Mouse (Mus musculus) frontal cortex, postnatal 25 days (tissue): Measurements from ENCODE around the gene Cox8a.

ENCODE experiments used
- DNase-seq, 2 experiments: peaks; one replicate each; pipeline ENCODE4 v3.0.0; 2022; ENCODE audit warnings: low spot score in 2 of 2

Cox8a gene

DNA sequence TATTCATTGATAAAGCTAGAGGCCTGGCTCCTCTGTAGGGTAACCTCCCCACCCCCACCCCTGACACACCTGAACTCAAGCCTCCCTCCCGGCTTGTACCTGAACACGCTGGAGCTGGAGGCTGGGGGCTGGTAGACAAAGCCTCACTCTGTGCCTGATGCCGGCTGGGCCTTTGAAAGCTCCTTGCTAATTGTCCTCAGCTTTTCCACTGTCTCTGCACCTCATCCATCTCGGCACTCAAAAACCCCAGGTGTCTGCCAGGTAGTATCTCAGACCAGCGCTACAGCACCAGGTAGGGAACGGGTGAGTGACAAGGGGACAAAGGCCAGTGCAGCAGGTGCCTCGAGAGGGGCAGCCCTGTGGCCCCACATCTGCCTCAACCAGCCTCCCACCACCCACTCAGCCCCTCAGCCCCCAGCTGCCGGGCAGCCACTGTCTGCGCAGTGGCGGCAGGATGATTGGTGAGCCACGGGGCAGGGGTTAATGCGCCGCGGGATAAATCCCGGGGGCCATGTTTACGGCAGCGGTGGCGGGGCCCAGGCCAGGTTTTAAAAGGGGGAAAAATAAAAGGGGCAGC is 31.6 kb downstream of the Cox8a start:
- no peak for DNase-seq

DNA sequence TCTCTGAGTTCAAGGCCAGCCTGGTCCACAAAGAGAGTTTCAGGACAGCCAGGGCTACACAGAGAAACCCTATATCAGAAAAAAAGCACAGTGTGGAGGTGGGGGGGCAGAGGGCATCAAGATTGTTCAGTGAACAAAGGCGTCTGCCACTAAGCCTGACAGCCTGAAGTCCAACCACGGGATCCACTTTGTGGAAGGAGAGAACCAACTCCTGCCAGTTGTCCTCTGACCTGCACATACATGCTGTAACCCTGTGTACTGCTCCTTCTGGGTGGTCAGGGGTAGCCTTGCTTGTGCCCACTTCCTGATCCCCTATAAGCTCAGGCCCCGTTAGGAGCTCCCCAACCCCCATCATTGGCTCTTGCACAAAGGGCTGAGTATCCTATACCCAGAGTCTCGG is 32.4 kb downstream of the Cox8a start:
- DNase-seq, result no peak

DNA sequence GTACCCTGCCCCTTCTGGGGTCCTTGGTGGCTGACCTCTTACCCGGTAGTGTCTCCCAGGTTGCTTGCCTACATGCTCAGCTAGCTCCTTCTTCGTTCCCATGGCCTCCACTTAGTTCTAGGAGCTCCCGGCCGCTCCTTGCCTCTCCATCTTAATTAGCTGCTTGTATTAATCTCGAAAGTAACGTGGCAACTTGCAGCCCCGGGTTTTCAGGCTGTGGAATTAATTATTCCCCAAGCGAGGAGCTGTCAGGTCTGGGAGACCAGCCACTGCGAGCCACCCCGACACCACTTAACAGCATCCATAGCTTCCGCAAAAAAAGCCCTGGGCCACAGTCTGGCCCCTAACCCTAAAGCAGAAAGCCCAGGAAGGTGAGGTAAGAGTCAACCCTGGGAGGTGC is 34.0 kb downstream of the Cox8a start:
- no peak for DNase-seq

DNA sequence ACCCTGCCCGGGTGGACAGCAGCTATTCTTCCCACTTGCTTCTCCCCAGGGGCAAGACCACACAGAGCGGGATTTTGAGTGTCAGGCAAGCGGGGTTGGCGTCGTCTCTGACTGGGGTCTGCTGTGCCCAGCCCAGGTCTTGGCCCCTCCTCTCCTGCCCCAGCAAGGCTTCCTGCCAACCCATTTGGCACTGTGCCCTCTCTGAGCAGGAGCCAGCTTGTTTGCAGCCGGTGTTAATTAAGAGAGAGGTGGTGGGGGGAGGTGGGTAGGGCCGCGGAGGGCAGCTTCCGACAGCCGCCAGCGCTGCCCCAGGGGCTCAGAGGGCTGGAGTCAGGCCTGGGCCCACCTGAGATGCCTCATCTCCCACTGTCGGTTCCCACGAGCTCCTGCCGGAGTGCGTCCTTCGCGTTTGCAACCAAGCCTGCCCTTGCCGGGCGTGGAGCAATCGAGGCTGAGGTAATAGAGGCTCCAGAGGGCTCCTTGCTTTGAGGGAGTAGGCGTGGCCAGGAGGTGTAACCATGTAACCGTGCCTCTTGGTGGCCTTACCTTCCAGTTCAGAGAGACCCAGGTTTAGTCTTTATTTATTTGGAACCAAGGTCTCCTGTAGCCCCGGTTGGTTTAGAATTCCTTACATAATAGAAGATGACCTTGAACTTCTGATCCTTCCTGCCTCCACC is 35.0 kb downstream of the Cox8a start:
- DNase-seq, result peak; percentile 44 to 60

DNA sequence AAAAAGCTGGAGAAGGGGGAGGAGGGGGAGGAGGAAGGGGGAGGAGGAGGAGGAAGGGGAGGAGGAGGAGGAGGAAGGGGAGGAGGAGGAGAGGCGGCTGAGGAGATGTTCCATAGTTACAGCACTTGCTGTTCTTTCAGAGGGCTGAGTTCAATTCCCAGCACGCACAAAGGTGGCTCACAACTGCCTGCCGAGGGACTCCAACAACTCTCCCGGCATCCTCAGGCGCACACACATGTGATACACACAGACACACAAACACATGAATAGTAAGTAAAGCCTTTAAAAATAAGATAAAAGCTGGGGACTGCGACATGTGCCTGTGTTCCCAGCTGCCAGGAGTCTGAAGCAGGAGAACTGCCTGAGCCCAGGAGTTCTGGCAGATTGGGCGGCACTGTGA is 35.9 kb downstream of the Cox8a start:
- no peak for DNase-seq

DNA sequence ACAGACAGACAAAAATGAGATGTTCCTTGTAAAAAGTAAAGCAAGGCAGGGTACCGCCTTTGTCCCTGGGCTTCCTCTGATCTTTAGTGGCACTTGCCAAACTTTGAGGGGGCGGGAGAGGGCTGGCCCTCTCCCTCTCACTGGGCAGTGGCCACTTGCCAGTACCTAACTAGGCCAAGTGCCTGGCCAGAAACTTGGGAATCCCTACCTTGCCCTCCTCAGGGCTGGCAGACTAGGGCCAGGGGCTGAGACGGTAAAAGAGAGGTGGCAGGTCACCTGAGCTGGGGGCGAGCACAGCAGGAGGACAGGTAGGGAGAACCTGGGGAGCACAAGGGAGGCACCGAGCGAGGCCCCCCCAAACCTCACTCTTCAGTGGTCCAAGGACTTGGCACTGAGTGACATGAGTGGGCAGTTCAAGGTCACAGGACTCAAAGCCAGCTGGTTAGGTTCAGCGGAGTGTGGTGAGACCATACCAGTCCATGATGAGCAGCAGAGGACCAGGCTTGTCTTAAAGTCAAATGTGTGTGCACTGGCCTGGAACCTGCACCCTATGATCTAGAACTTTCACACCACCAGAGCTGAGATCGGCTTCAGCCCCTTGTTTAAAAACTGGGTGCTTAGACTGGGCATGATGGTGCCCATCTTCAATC is 36.5 kb downstream of the Cox8a start:
- DNase-seq, result no peak

DNA sequence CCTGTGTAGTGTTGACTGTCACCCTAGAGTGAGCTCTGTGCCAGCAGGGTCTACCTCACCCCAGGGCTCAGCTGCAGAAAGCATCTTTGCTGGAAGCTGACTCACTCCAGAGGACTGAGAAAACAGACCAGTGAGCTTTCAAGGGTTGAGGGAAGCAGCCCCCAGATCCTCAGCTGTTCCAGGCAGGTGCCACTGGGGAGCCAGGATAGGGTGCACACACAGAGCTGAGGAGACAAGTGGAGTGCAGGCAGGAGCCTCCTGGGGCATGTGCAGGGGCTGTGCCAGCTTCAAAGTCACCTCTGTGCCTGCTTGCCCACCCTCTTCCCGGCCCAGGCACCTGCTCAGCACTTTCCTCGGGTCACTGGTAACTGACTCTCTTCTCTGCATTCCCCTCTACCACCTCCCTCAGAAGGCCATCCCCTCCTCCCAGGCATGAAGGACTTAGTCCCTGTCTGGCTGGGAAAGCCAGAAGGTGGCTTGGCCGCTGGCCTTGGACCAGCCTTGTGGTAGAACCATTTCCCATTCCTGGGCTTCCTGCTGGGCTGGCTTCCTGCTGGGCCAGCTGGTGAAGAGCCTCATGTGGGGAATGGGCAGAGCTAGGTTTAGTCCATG is 38.5 kb downstream of the Cox8a start:
- no peak for DNase-seq

DNA sequence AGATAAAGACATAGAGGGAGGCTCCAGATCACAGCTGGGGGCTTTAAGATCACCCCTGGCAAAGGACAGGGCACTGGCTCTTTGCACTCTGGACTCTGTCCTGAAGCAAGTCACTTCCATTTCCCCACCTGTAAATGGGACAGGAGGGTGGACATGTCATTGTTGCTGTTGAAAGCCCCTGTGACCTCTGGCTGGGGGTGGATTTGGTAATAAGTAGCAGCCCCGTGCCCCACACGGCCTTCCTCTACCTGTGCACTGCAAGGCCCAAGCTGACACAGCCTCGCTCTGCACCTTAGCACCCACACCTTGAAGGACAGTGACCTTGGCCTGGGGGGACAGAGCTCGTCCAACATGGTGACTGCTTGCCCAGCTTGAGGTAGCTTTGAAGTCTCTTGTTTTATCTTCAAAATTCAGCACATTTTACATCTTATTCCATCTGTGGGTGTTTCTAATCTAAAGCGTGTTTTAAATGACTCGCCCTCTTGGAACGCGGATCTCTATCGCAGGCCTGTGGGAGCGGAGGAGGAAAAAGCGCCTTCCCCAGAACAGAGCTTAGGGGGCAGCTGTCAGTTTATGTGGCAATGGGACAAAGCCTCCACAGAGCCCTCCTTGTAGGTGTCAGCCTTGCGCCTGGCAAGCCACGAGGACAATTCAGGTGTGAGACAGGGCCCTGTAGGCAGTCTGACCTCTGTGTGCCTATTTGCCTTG is 39.5 kb downstream of the Cox8a start:
- DNase-seq, result no peak

DNA sequence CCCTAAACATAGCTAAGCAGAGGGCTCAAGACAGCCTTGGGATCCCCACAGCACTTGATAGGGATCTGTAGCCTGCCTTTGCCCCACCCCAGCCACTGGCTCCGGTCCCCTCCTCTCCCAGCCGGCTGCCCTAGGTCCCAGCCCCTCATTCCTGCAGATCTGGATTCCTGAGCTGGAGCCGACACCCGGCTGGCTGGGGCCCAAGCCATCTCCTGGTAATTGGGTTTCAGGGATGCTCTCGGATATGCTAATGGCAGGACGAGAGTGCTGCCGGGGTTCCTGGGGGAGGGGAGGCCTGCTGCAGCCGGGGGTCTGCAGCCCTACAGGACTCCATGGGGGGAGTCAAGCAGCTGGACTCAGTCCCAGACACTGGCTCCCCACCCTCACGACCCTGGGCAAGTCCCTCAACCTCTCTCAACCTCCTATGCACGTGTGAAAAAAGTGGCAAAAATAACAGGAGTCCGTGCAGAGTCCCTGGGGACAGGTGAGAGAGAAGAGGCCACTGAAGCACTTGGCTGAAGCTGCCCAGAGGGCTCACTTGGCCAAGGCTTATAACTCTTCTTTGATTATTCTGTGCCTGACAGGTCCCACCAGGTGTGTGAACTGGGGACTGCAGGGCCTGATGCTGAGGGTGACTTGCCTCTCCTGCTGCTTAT is 41.2 kb downstream of the Cox8a start:
- no peak for DNase-seq

DNA sequence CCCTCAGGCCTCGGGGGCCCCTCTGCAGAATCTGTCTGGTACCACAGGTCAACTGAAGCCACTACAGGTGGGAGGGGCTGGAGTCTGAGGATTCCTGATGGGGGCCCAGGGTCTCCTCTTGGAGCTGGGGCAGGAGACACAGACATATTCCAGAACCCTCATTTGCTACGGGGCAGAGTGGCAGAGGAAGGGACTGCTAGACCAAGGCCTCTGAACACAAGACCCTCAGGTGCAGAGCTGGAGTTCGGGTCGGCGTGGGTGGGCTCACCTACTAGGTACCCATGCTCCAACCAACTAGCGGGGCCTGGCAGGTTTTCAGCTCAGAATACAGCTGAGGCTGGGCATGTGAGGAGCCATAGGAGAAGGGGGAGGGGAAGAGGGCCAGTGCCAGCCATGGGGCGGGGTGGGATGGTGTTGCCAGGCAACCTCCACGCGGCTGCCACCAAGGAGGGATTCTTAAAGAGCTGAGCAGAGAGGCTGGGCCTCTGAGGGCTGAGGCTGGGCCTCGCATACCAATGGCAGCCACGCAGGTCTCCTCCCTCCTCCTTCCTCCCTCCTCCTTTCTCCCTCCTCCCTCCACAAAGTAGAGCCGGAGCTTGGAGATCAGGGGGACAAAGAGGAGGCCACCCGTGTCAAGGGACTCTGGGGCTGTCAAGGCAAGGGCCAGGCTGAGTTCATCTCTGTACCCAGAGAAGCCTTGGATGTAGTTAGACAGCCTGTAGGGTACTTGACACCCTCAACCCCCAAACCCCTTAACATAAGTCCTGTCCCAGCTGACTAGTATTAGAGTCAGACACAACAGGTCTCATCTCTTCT is 45.2 kb downstream of the Cox8a start:
- DNase-seq, result peak; percentile 28 to 60

DNA sequence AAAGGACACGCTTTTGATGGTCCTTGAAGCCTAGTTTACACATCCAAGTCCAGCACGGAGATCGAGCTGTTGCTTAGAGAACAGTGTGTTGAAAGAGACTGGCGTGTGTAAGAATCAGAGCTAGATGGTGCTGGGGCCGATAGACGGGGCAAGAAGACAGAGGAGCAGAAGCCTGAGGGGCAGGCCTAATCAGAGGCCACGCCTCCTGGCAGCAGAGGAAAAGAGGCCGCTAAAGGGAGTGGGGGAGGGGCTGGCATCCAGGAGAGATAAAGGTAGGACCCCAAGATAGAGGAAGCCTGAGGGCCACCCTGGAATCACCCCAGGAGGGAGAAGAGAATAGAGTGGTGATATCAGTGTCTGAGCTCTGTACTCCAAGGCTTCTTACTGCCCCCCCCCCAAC is 46.0 kb downstream of the Cox8a start:
- DNase-seq, result no peak

DNA sequence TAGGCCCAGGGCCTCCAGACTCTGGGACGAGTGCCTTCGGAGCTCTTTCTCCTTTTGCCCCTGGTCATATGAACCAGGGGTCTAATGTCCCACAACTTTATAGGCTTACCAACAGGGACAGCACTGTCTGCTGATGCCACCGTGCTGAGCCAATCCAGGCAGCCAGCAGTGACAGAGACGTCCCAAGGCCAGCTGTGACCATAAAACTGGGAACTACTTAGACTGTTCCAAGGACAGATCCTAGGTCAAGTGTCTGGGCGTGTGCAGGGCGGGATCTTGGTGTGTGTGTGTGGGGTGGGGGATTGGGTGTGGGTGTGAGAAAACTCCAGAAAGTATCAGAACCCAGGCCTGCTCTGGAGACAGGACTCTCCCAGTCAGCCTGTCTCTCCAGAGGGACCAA is 46.5 kb downstream of the Cox8a start:
- DNase-seq, result no peak

DNA sequence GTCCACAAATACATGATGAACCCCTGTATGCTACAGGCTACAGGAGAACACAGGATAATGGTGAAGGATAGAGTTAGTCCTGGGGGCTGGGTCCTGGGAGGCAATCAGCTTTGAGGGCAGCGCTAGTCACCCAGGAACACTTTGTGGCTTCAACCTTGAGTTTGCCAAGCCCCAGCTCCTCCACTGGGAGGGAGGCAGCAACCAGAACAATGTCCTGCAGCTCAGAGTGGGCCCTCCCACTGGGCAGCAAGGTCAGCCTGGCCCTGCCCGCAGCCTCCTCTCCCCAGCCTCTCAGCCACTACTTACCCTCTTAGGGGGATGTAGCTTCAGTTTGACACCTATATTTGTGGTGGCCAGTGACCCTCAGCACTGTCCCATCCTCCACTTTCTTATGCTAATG is 49.0 kb downstream of the Cox8a start:
- DNase-seq, result no peak

DNA sequence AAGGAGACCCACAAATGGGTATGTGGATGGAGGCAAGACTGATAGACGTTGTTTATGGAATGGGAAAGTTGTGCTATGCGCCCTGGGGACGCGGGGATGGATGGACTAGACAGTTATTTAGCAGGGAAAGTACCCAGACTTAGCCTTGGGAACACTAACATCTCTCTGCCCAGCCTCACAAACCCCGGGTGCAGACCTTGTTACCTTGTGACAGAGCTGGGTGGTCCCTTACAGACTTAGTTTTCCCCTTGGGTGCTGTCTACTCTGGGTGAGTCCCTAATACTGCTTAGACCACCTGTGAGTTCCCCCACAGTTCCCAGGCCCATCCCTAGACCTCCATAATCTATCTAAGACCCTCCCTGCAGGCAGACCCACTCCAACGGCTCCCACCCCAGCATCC is 50.6 kb downstream of the Cox8a start:
- no peak for DNase-seq

DNA sequence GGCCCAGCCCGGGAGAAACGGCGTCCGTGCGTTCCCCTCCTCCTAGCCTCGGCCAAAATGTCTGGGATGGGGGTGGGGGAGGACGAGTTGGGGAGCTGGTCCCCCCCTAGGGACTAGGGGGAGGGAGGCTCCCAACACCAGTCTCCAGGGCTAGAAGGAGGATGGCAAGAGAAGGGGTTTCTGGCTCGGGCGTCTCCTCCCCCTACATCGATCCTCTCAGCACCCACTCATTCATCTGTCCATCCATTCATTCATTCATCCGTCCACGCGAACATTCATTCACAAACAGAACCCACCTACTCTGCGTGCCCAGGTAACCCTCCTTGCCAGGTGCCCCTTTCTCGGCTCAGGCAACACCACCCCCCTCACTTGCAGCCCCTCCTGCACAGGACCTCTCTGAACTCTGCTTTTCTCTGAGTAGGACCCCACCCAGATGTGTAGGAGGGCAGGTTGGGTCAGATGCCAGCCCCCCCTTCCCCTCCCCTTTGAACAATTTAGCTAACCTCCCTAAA is 51.2 kb downstream of the Cox8a start:
- no peak for DNase-seq

DNA sequence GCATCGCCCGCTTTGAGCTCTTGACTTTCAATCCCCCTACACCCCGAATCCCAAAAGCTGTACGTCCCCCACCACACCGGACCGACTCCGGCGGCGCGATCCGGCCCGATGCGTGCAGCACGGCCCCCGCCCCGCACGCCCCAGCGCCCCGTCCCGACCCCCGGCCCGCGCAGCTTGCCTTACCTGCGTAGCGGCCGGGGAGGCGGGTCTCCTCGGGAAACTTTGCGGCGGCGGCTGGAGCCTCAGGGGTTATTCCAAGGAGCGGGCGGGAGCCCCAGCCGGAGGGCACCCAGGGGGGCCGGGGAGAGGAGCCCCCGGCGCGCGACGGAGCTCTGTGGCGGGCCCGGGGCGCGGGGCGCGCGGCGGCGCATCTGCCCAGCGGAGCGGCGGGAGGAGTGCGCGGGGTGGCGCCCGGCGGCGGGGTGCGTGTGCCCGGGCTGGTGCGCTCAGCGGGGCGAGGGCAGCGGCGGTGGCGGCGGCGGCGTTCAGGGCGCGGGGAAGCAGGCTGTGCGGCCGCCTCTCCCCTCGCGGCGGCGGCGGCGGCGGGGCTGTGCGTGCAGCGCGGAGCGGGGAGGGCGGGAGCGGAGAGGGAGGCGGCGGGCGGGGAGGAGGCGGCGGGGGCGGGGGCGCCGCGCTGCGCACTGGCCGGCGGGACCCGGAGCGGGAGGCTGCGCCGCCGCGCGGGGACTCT is 51.8 kb downstream of the Cox8a start:
- DNase-seq, result no peak
